Mouse (Mus musculus): ENCODE results near the gene Fhl2.

- TF ChIP-seq CTCF (IDR thresholded peaks at IDR 0.05; ENCODE audit: low read depth) (no peak), EP300 (IDR thresholded peaks at IDR 0.05; ENCODE audit: low read depth) (no peak)
Observed at GRCm38 (mm10) chr1:43211274-43211673, 14.5 kb upstream of the Fhl2 start.

Data from liver, postnatal 0 days (tissue).